Mouse (Mus musculus) spleen, adult 2 months (tissue): ENCODE results near the gene Myo9a.

Source experiments
- CTCF ChIP-seq: fragments of 200-500 bp; IDR thresholded peaks from 2 replicates; pipeline ENCODE4 v1.5.1; 2011; ENCODE audit warnings: mild to moderate bottlenecking, inconsistent platforms; ENCODE audit not compliant: insufficient read depth, insufficient read length, insufficient replicate concordance; ENCODE audit errors: extremely low read depth
- POLR2A ChIP-seq: fragments of 200-500 bp; IDR thresholded peaks from 2 replicates; pipeline ENCODE4 v1.6.1; 2011; ENCODE audit warnings: low read depth, low read length, inconsistent platforms

DNA sequence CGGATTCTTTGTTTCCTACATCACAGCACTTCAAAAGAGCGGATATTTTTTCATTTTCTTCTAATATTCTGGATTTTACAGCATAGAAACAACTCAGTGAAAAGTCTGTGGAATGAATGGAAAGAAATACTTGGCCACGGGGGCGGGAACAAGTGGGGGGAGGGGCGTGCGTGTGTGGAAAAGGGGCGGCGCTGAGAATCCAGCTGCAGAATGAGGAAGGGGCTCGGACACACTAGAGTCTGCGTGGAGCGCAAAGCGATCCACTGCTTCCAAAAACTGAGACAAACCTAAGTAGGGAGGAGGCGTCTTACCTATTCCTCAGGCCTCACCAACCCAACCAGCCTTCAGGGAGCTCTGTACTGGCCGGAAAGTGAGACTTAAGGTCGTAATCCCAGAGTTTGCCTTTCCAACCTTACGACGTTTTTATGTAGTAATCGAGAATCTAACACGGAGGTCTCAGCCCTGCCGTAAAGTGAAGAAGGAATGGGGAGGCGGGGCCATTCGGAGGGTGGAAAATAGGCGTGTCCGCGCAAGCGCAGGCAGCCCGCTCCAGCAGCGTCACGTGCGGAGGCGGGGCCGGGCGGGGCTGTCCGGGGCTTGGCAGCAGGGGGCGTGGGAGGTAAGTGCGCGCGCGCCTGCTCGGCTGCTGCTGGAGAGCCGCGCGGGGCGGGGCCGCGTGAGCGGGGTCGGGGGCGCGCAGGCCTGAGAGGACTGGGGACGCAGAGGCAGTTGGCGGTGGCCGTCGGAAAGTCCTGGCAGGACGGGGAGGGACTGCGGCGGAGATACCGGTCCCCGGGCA, at the start of gene Myo9a, which contains the start of gene Senp8:
- TF ChIP-seq CTCF (no peak), POLR2A (peak; percentile 64)
